Mouse (Mus musculus): ENCODE data around the gene Ppan.

DNA sequence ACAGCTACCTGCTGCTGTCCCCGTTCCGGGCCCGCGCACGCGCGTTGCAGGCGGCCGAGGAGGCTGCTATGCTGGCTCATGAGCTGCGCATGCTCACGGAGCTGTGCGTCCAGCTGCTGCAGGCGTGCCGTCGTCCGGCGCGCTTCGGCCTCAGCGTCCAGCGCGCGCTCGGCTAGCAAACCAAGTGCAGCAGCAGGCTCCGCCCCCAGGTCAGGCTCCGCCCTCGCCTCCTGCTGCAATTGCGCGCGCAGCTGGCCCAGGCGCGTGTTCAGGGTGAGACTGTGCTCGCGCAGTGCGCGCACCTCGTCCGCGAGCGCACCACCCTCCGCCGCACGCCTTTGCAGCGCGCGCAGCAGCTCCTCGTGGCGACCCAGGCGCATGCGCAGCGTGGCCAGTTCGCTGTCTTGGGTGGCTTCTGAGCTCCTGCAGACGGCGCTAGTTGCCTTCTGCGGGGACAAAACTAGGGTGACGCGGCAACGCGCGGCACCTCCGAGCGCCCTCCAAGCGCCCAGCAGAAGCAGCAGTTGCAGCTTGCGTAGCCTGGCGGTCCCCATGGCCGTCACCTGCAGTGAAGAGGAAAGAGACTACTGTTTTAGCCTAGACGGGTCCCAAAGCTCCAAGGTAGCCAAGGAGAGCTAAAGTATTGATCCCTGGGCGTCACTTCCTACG is 9.8 kb upstream of the Ppan start:
- peak; percentile 89 for TF ChIP-seq POLR2A (IDR thresholded peaks at IDR 0.05; ENCODE audit: insufficient read length, low read depth)
- TF ChIP-seq USF1 (IDR thresholded peaks at IDR 0.05; ENCODE audit: low read depth) = no peak
- TF ChIP-seq SRF (IDR thresholded peaks at IDR 0.05; ENCODE audit: control insufficient read depth, insufficient read length, low read depth) = peak; percentile 51
- TF ChIP-seq MAX (IDR thresholded peaks at IDR 0.05; ENCODE audit: low read depth) = no peak
- TF ChIP-seq E2F4 (IDR thresholded peaks at IDR 0.05; ENCODE audit: insufficient read depth) = peak; percentile 4

Data from myocyte (in vitro differentiated cells).